9 mouse cellular contexts compared by ENCODE assay signal in genomic region chr11:61674839-61675159, GRCm38 (mm10). TPM values are rescaled to one million over a fixed set of nuclear protein-coding genes. Genes with fewer than 3 reads are reported as not detected.
A peak's percentile ranks its signal among the peaks of the same experiment; 100 is the strongest.
DNase-seq lines count a peak whose midpoint lies in the region; ATAC-seq and TF ChIP-seq lines count a peak whose summit lies in the region.
"Had no signal": no experiment of that assay in that cellular context is flagged by ENCODE, and none has a peak within 500 bp of the region (broad histone marks: within the 10 kb centered on the region; RNA-seq: fewer than 3 reads in every experiment).

No protein-coding gene starts in this region.

- TF ChIP-seq CTCF in left cerebral cortex, adult 2 months (IDR thresholded peaks at IDR 0.05), result peak; percentile 53

- H3K4me3 ChIP-seq in left cerebral cortex, adult 2 months, result no peak overlapping the region
- H3K4me3 ChIP-seq in hindbrain, embryonic 14.5 days (replicated peaks; ENCODE audit: low read length), result no peak overlapping the region

- intact Hi-C loops in left cerebral cortex, adult 2 months (cut with DNase I), result no loop called here
- intact Hi-C loops in gastrocnemius, postnatal 14 days (cut with DNase I; ENCODE audit: low total_unique reads), result no loop called here

- H3K9ac ChIP-seq in hindbrain, embryonic 14.5 days, result no peak overlapping the region

- no peaks in the 10 kb centered on the region for H3K9me3 ChIP-seq in hindbrain, embryonic 14.5 days (ENCODE audit: control insufficient read depth, low read length)

- H3K4me1 ChIP-seq in hindbrain, embryonic 14.5 days (replicated peaks; ENCODE audit: control insufficient read depth, insufficient read depth, low read length), result 0 out of 2 replicates have a peak, but pooled peaks cover 7% of the 10 kb centered on the region

- peak overlapping the region; percentile 19; the same call in 1 of the 2 replicates for H3K4me2 ChIP-seq in hindbrain, embryonic 14.5 days (replicated peaks)

- no peak for DNase-seq in left cerebral cortex, adult 2 months (ENCODE audit: extremely low spot score in 1 of 2, low spot score in 2 of 2)
- no peak for DNase-seq in left cerebral cortex, adult 18-20 months (ENCODE audit: low spot score in 2 of 2)
- DNase-seq in embryo, embryonic 10.5 days (ENCODE audit: low spot score), result peak; percentile 93
- DNase-seq in hindbrain, embryonic 14.5 days (ENCODE audit: low spot score), result peak; percentile 52
- no peak for DNase-seq in gastrocnemius, postnatal 14 days
- DNase-seq in layer of hippocampus, adult 9-11 months, result no peak
- no peak for DNase-seq in layer of hippocampus, postnatal 25 days (ENCODE audit: extremely low spot score in 1 of 2, low spot score in 1 of 2)

- H3K27ac ChIP-seq in left cerebral cortex, adult 2 months, result no peak overlapping the region
- no peak overlapping the region for H3K27ac ChIP-seq in hindbrain, embryonic 14.5 days

- no peaks in the 10 kb centered on the region for H3K36me3 ChIP-seq in hindbrain, embryonic 14.5 days (replicated peaks; ENCODE audit: control insufficient read depth, insufficient read depth)

- 5% methylated on average over 8 of the region's 8 CpGs for WGBS in hindbrain, embryonic 14.5 days

- peak; percentile 48; the same call in 1 of the 2 replicates for ATAC-seq in hindbrain, embryonic 14.5 days (ENCODE audit: low FRiP score)
- ATAC-seq in megakaryocyte progenitor cell, adult 5-6 weeks (replicated peaks; ENCODE audit: poor library complexity), result 0 out of 2 replicates have a peak, but pooled peaks have one; percentile 37

- H3K27me3 ChIP-seq in hindbrain, embryonic 14.5 days (ENCODE audit: control insufficient read depth, insufficient read depth, low read length), result no peaks in the 10 kb centered on the region

RNA-seq across cellular contexts. Expression of gene Fam83g, which starts 9.1 kb away (rescaled TPM):
- total RNA-seq in left cerebral cortex, adult 2 months (2021), result under 1 TPM in 1 of 2 experiments, not detected in 1; 0.09 TPM
- total RNA-seq in left cerebral cortex, adult 18-20 months (2021), result under 1 TPM in 1 of 2 experiments, not detected in 1; 0.12 TPM
- 0.20 TPM in 2 replicates for polyA plus RNA-seq in hindbrain, embryonic 14.5 days (2014; fragmentation: Nextera tagmentation; extraction: Ambion mirVana)
- total RNA-seq in megakaryocyte progenitor cell, adult 5-6 weeks (2015), result not detected in 2 replicates
- total RNA-seq in megakaryocyte progenitor cell, adult 5-6 weeks (2017), result 0.10 TPM in 1 of 2 replicates, not detected in the other
- under 1 TPM; 0.09 to 0.10 TPM for total RNA-seq in gastrocnemius, postnatal 14 days (2021)
- total RNA-seq in layer of hippocampus, postnatal 25 days (2021), result not detected
- total RNA-seq: common myeloid progenitor, adult 5-6 weeks had no signal

RNA-seq across cellular contexts. Expression of gene Grap, which starts 21.7 kb away (rescaled TPM):
- total RNA-seq in left cerebral cortex, adult 2 months (2021), result 1 to 10 TPM; 4.1 TPM
- total RNA-seq in left cerebral cortex, adult 18-20 months (2021), result 1 to 10 TPM; 3.2 to 4.5 TPM
- polyA plus RNA-seq in hindbrain, embryonic 14.5 days (2014; fragmentation: Nextera tagmentation; extraction: Ambion mirVana), result 8.1 and 10.1 TPM in 2 replicates
- 0.07 and 0.73 TPM in 2 replicates for total RNA-seq in megakaryocyte progenitor cell, adult 5-6 weeks (2015)
- total RNA-seq in megakaryocyte progenitor cell, adult 5-6 weeks (2017), result 0.37 and 1.4 TPM in 2 replicates
- 1 to 10 TPM; 7.0 to 9.9 TPM for total RNA-seq in gastrocnemius, postnatal 14 days (2021)
- total RNA-seq in layer of hippocampus, postnatal 25 days (2021), result 1 to 10 TPM; 4.8 to 6.1 TPM

RNA-seq across cellular contexts. Expression of gene Slc5a10, which starts 45.8 kb away (rescaled TPM):
- not detected for total RNA-seq in left cerebral cortex, adult 2 months (2021)
- total RNA-seq in left cerebral cortex, adult 18-20 months (2021), result under 1 TPM in 1 of 2 experiments, not detected in 1; 0.19 TPM
- polyA plus RNA-seq in hindbrain, embryonic 14.5 days (2014; fragmentation: Nextera tagmentation; extraction: Ambion mirVana), result not detected in 2 replicates
- total RNA-seq in megakaryocyte progenitor cell, adult 5-6 weeks (2015), result not detected in 2 replicates
- total RNA-seq in megakaryocyte progenitor cell, adult 5-6 weeks (2017), result not detected in 2 replicates
- total RNA-seq in gastrocnemius, postnatal 14 days (2021), result not detected
- total RNA-seq in layer of hippocampus, postnatal 25 days (2021), result under 1 TPM; 0.38 to 0.62 TPM
- total RNA-seq: common myeloid progenitor, adult 5-6 weeks had no signal

Comparison
In these comparisons a context has a peak if more than half of its experiments do, and no peak if none do; other contexts are left out.
1. DNase-seq: peak in embryo, embryonic 10.5 days (single experiment) and hindbrain, embryonic 14.5 days (single experiment); none in left cerebral cortex, adult 2 months (0 of 2), left cerebral cortex, adult 18-20 months (0 of 2), gastrocnemius, postnatal 14 days (single experiment), layer of hippocampus, adult 9-11 months (single experiment) and layer of hippocampus, postnatal 25 days (0 of 2).